Mouse (Mus musculus) splenic B cell, adult 2 months (primary cell): Measurements from ENCODE around the gene Ccdc24.

Source experiments
- DNase-seq: peaks from one replicate; pipeline ENCODE4 v3.0.0-alpha.2; 2011; ENCODE audit warnings: low read depth, low spot score
- H3K27me3 ChIP-seq: 2 replicates; pipeline ENCODE4 v1.6.1; 2012; ENCODE audit warnings: mild to moderate bottlenecking, low read length, moderate library complexity, mixed read lengths; ENCODE audit not compliant: control insufficient read depth, poor library complexity, insufficient read depth, severe bottlenecking
- H3K36me3 ChIP-seq: 2 replicates; pipeline ENCODE4 v1.6.1; 2012; ENCODE audit warnings: mild to moderate bottlenecking, low read length, moderate library complexity, mixed read lengths; ENCODE audit not compliant: control insufficient read depth, poor library complexity, insufficient read depth, severe bottlenecking

Ccdc24 gene

GRCm38 (mm10) chr4:117852152-117852868 lies 20.0 kb downstream of the Ccdc24 start:
- no peaks in the 10 kb centered on the region for H3K36me3 ChIP-seq
- no peak for DNase-seq
- no peaks in the 10 kb centered on the region for H3K27me3 ChIP-seq

- Histone ChIP-seq H3K27me3 (no peaks in the 10 kb centered on the region), H3K36me3 (no peaks in the 10 kb centered on the region)
- no peak for DNase-seq
Measured at GRCm38 (mm10) chr4:117850871-117851270, 21.5 kb downstream of the Ccdc24 start.

- no peak for DNase-seq
- Histone ChIP-seq H3K27me3 (no peaks in the 10 kb centered on the region), H3K36me3 (no peaks in the 10 kb centered on the region)
Measured at GRCm38 (mm10) chr4:117850176-117850575, 22.2 kb downstream of the Ccdc24 start.

GRCm38 (mm10) chr4:117849506-117849905 lies 22.9 kb downstream of the Ccdc24 start:
- no peak for DNase-seq

GRCm38 (mm10) chr4:117849063-117849462 lies 23.3 kb downstream of the Ccdc24 start:
- H3K36me3 ChIP-seq = no peaks in the 10 kb centered on the region
- no peak for DNase-seq
- H3K27me3 ChIP-seq = no peaks in the 10 kb centered on the region

More at GRCm38 (mm10) chr4:117849506-117849905, 22.9 kb downstream of the Ccdc24 start:
- Histone ChIP-seq H3K36me3 (no peaks in the 10 kb centered on the region), H3K27me3 (no peaks in the 10 kb centered on the region)

GRCm38 (mm10) chr4:117847011-117847410 lies 25.3 kb downstream of the Ccdc24 start:
- Histone ChIP-seq H3K27me3 (no peaks in the 10 kb centered on the region), H3K36me3 (no peaks in the 10 kb centered on the region)
- no peak for DNase-seq

GRCm38 (mm10) chr4:117846261-117846660 lies 26.1 kb downstream of the Ccdc24 start:
- H3K27me3 ChIP-seq = no peaks in the 10 kb centered on the region
- H3K36me3 ChIP-seq = no peaks in the 10 kb centered on the region
- no peak for DNase-seq

- H3K27me3 ChIP-seq = no peaks in the 10 kb centered on the region
- no peaks in the 10 kb centered on the region for H3K36me3 ChIP-seq
- DNase-seq = no peak
Measured at GRCm38 (mm10) chr4:117845316-117845715, 27.0 kb downstream of the Ccdc24 start.

- no peaks in the 10 kb centered on the region for H3K36me3 ChIP-seq
- no peak for DNase-seq
Measured at GRCm38 (mm10) chr4:117844467-117844866, 27.9 kb downstream of the Ccdc24 start.

GRCm38 (mm10) chr4:117843101-117843500 lies 29.3 kb downstream of the Ccdc24 start:
- DNase-seq = no peak
- H3K27me3 ChIP-seq = no peaks in the 10 kb centered on the region
- no peaks in the 10 kb centered on the region for H3K36me3 ChIP-seq

More at GRCm38 (mm10) chr4:117844467-117844866, 27.9 kb downstream of the Ccdc24 start:
- no peaks in the 10 kb centered on the region for H3K27me3 ChIP-seq

GRCm38 (mm10) chr4:117841566-117841965 lies 30.8 kb downstream of the Ccdc24 start:
- Histone ChIP-seq H3K36me3 (no peaks in the 10 kb centered on the region), H3K27me3 (no peaks in the 10 kb centered on the region)
- DNase-seq = no peak

- DNase-seq = no peak
- H3K27me3 ChIP-seq = no peaks in the 10 kb centered on the region
- no peaks in the 10 kb centered on the region for H3K36me3 ChIP-seq
Measured at GRCm38 (mm10) chr4:117840821-117841220, 31.5 kb downstream of the Ccdc24 start.

- Histone ChIP-seq H3K27me3 (no peaks in the 10 kb centered on the region), H3K36me3 (no peaks in the 10 kb centered on the region)
- DNase-seq = no peak
Measured at GRCm38 (mm10) chr4:117839366-117839765, 33.0 kb downstream of the Ccdc24 start.

- H3K36me3 ChIP-seq = no peaks in the 10 kb centered on the region
- H3K27me3 ChIP-seq = no peaks in the 10 kb centered on the region
- DNase-seq = no peak
Measured at GRCm38 (mm10) chr4:117837271-117837670, 35.1 kb downstream of the Ccdc24 start.

- DNase-seq = peak; percentile 85
- Histone ChIP-seq H3K27me3 (no peaks in the 10 kb centered on the region), H3K36me3 (no peaks in the 10 kb centered on the region)
Measured at GRCm38 (mm10) chr4:117836204-117836767, 36.1 kb downstream of the Ccdc24 start.
